Mouse (Mus musculus) kidney, embryonic 15.5 days (tissue): ENCODE results near the gene Pak2. TPM values are rescaled to one million over a fixed set of nuclear protein-coding genes. Genes with fewer than 3 reads are reported as not detected.
A peak's percentile ranks its signal among the peaks of the same experiment; 100 is the strongest.

Source experiments
- ATAC-seq: fragments of 200-750 bp; cut with Nextera tagmentation; replicated peaks from 2 replicates; pipeline ENCODE4 v1.8.0; 2017; ENCODE audit warnings: moderate TSS enrichment; ENCODE audit not compliant: low FRiP score
- H3K27ac ChIP-seq: fragments of 300-500 bp; sonication (generic); 2 replicates; pipeline ENCODE4 v1.5.1; 2015; ENCODE audit warnings: mild to moderate bottlenecking, inconsistent platforms
- H3K27me3 ChIP-seq: fragments of 300-500 bp; sonication (generic); 2 replicates; pipeline ENCODE4 v1.6.1; 2015; ENCODE audit warnings: inconsistent platforms
- H3K36me3 ChIP-seq: fragments of 300-500 bp; sonication (generic); 2 replicates; pipeline ENCODE4 v1.6.1; 2015; ENCODE audit warnings: inconsistent platforms
- H3K4me1 ChIP-seq: fragments of 300-500 bp; sonication (generic); 2 replicates; pipeline ENCODE4 v1.6.1; 2015; ENCODE audit warnings: inconsistent platforms
- H3K4me2 ChIP-seq: fragments of 300-500 bp; sonication (generic); 2 replicates; pipeline ENCODE4 v1.6.1; 2015; ENCODE audit warnings: moderate library complexity, mild to moderate bottlenecking, inconsistent platforms
- H3K4me3 ChIP-seq: fragments of 300-500 bp; sonication (generic); replicated peaks from 2 replicates; pipeline ENCODE4 v1.5.1; 2015; ENCODE audit warnings: mild to moderate bottlenecking, inconsistent platforms
- H3K9ac ChIP-seq: fragments of 300-500 bp; sonication (generic); 2 replicates; pipeline ENCODE4 v1.6.1; 2015; ENCODE audit warnings: mild to moderate bottlenecking, inconsistent platforms
- H3K9me3 ChIP-seq: fragments of 300-500 bp; sonication (generic); replicated peaks from 2 replicates; pipeline ENCODE4 v1.6.1; 2016; ENCODE audit warnings: inconsistent platforms
- WGBS: fragments of 180-500 bp; shearing (Covaris S2); methylation state at CpG from one replicate; pipeline ENCODE4 v1.1.7; 2015; ENCODE audit warnings: mixed read lengths; 5-methylcytosine and 5-hydroxymethylcytosine counted together
- polyA plus RNA-seq: library from polyadenylated mRNA; unstranded; fragments of >200 nt; fragmentation: Nextera tagmentation; extraction: Ambion mirVana; gene quantifications from 2 replicates; pipeline ENCODE4 v1.2.1, GENCODE M21; 2015

Gene Pak2
- 37.5 and 39.0 TPM in 2 replicates for polyA plus RNA-seq

GRCm38 (mm10) chr16:32078991-32079511 is at the start of gene Pak2:
TSS of gene Pak2 (minus strand) at chr16:32079342.
- peak; percentile 96 for ATAC-seq
- peaks cover 13% of the 10 kb centered on the region for H3K36me3 ChIP-seq
- peak within 1 kb of the TSS; percentile 99 for H3K9ac ChIP-seq
- peak within 1 kb of the TSS; percentile 69 for H3K4me2 ChIP-seq
- H3K4me1 ChIP-seq: peaks cover 29% of the 10 kb centered on the region
- WGBS: under 1% methylated on average over 56 of the region's 60 CpGs
- no peaks in the 10 kb centered on the region for H3K9me3 ChIP-seq
- no peaks in the 10 kb centered on the region for H3K27me3 ChIP-seq
- peak within 1 kb of the TSS; percentile 99 for H3K4me3 ChIP-seq
- peak within 1 kb of the TSS; percentile 98 for H3K27ac ChIP-seq

DNA sequence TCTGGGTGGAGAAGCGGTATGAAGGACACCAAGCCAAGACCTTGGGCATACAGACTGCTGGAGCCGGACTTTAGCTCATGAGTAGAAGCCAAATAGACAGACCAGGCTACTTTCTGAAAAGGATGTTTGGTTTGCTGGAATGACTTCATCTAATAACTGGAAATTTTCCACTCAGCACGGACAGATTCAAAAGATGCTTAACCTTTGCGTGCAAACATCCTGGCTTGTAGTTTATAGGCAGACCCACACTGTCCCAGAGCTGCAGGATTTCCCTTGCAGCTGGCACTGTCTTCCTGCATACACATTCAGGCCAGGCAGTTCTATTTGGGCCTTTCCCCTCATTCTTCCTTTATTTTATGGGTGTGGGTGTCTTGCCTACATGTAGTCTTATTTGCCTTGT is 47.9 kb upstream of the Pak2 start:
- Histone ChIP-seq H3K27ac (peak overlapping the region; percentile 65), H3K4me2 (no peak overlapping the region), H3K27me3 (no peaks in the 10 kb centered on the region), H3K4me1 (no peaks in the 10 kb centered on the region), H3K4me3 (no peak overlapping the region), H3K9me3 (no peaks in the 10 kb centered on the region), H3K9ac (no peak overlapping the region), H3K36me3 (no peaks in the 10 kb centered on the region)
- WGBS: 78% methylated on average over 4 of the region's 4 CpGs
- ATAC-seq: no peak

- H3K9ac ChIP-seq: no peak overlapping the region
- 92% methylated on average over 3 of the region's 3 CpGs for WGBS
- no peaks in the 10 kb centered on the region for H3K36me3 ChIP-seq
- no peak overlapping the region for H3K4me2 ChIP-seq
- no peaks in the 10 kb centered on the region for H3K27me3 ChIP-seq
- H3K27ac ChIP-seq: peak overlapping the region; percentile 60
- H3K4me1 ChIP-seq: no peaks in the 10 kb centered on the region
- H3K9me3 ChIP-seq: no peaks in the 10 kb centered on the region
- H3K4me3 ChIP-seq: no peak overlapping the region
- no peak for ATAC-seq
Observed at GRCm38 (mm10) chr16:32125364-32125763, 46.2 kb upstream of the Pak2 start.

- Histone ChIP-seq H3K4me1 (no peaks in the 10 kb centered on the region), H3K9me3 (no peaks in the 10 kb centered on the region), H3K27me3 (no peaks in the 10 kb centered on the region), H3K9ac (no peak overlapping the region), H3K4me3 (no peak overlapping the region), H3K27ac (peak overlapping the region; percentile 60), H3K4me2 (no peak overlapping the region), H3K36me3 (no peaks in the 10 kb centered on the region)
- WGBS: 57% methylated on average over 17 of the region's 17 CpGs
- no peak for ATAC-seq
Observed at GRCm38 (mm10) chr16:32124444-32125335, 45.5 kb upstream of the Pak2 start.

DNA sequence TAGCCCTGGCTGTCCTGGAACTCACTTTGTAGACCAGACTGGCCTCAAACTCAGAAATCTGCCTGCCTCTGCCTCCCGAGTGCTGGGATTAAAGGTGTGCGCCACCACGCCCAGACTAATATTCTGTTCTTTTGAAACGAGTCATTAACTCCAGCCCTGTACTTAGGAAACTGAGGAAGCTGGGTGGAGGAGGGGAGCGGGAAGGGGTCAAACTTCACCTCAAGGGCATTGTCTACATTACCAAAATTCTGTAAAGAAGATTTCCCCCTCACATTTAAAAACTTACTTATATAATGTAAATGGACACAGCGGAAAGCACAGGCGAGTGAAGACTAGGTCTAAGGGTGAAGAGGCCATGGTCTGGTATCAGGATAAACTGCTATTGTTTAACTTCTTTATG is 44.9 kb upstream of the Pak2 start:
- Histone ChIP-seq H3K4me2 (no peak overlapping the region), H3K27me3 (no peaks in the 10 kb centered on the region), H3K36me3 (no peaks in the 10 kb centered on the region), H3K9me3 (no peaks in the 10 kb centered on the region), H3K4me3 (no peak overlapping the region), H3K4me1 (no peaks in the 10 kb centered on the region), H3K27ac (0 out of 2 replicates have a peak overlapping the region, but pooled peaks have one; percentile 60), H3K9ac (no peak overlapping the region)
- ATAC-seq: no peak
- WGBS: 86% methylated on average over 7 of the region's 7 CpGs

- no peak for ATAC-seq
- Histone ChIP-seq H3K36me3 (no peaks in the 10 kb centered on the region), H3K9ac (no peak overlapping the region), H3K4me3 (no peak overlapping the region), H3K4me1 (peaks cover 5% of the 10 kb centered on the region), H3K27ac (no peak overlapping the region), H3K9me3 (no peaks in the 10 kb centered on the region), H3K4me2 (no peak overlapping the region), H3K27me3 (no peaks in the 10 kb centered on the region)
- 73% methylated on average over 3 of the region's 3 CpGs for WGBS
Observed at GRCm38 (mm10) chr16:32120454-32120853, 41.3 kb upstream of the Pak2 start.

DNA sequence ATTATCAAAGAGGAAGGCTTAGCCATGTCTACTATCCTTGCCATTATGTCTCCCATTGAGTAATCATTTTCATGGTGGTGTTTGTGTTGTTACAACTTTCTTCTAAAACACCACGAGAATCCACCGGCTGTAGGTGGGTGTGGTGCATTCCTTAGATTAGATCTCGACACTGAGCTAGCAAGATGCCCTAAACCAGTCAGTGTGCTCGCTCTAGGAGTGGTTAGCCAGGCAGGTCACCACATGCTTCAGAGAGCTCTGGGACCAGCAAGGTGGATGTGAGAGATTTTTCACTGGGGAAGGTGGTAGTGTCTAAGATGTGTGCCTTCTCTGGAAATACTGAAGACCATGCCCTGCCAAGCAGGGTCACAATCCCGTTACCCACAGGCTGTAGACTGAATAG is 37.0 kb upstream of the Pak2 start:
- Histone ChIP-seq H3K4me3 (no peak overlapping the region), H3K9me3 (no peaks in the 10 kb centered on the region), H3K9ac (no peak overlapping the region), H3K27ac (no peak overlapping the region), H3K27me3 (no peaks in the 10 kb centered on the region), H3K4me1 (peaks cover 9% of the 10 kb centered on the region), H3K36me3 (no peaks in the 10 kb centered on the region), H3K4me2 (no peak overlapping the region)
- no peak for ATAC-seq
- WGBS: 40% methylated on average over 5 of the region's 5 CpGs

- no peak overlapping the region for H3K4me3 ChIP-seq
- no peak overlapping the region for H3K27ac ChIP-seq
- no peak for ATAC-seq
- H3K9me3 ChIP-seq: no peaks in the 10 kb centered on the region
- H3K36me3 ChIP-seq: peaks cover 2% of the 10 kb centered on the region; the same call in 1 of the 2 replicates
- H3K4me1 ChIP-seq: peaks cover 9% of the 10 kb centered on the region
- 59% methylated on average over 6 of the region's 6 CpGs for WGBS
- H3K27me3 ChIP-seq: no peaks in the 10 kb centered on the region
- H3K4me2 ChIP-seq: peak overlapping the region; percentile 29
- no peak overlapping the region for H3K9ac ChIP-seq
Observed at GRCm38 (mm10) chr16:32115781-32116180, 36.6 kb upstream of the Pak2 start.

- no peak for ATAC-seq
- WGBS: 11% methylated on average over 15 of the region's 15 CpGs
Observed at GRCm38 (mm10) chr16:32114968-32115695, 36.0 kb upstream of the Pak2 start.

DNA sequence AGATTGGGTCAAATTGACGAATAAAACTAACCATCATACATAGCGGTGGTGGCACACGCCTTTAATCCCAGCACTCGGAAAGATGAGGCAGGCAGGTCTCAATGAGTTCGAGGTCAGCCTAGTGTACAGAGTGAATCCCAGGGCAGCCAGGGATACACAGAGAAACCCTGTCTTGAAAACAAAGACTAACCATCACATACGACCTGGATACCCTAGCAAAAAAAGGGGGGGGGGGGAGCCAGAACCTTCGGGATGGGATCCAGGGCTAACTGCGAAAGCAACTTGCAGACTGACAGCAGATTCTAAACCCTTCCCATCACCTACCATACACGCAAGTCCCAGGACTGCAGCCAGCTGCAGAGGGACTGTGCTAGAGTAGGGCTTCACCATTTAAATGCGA is 35.3 kb upstream of the Pak2 start:
- H3K4me1 ChIP-seq: peaks cover 9% of the 10 kb centered on the region

More at GRCm38 (mm10) chr16:32114968-32115695, 36.0 kb upstream of the Pak2 start:
- Histone ChIP-seq H3K4me1 (peaks cover 9% of the 10 kb centered on the region), H3K27ac (no peak overlapping the region), H3K27me3 (no peaks in the 10 kb centered on the region), H3K9ac (no peak overlapping the region), H3K4me3 (no peak overlapping the region), H3K4me2 (peak overlapping the region; percentile 29), H3K9me3 (no peaks in the 10 kb centered on the region), H3K36me3 (peaks cover 8% of the 10 kb centered on the region)

DNA sequence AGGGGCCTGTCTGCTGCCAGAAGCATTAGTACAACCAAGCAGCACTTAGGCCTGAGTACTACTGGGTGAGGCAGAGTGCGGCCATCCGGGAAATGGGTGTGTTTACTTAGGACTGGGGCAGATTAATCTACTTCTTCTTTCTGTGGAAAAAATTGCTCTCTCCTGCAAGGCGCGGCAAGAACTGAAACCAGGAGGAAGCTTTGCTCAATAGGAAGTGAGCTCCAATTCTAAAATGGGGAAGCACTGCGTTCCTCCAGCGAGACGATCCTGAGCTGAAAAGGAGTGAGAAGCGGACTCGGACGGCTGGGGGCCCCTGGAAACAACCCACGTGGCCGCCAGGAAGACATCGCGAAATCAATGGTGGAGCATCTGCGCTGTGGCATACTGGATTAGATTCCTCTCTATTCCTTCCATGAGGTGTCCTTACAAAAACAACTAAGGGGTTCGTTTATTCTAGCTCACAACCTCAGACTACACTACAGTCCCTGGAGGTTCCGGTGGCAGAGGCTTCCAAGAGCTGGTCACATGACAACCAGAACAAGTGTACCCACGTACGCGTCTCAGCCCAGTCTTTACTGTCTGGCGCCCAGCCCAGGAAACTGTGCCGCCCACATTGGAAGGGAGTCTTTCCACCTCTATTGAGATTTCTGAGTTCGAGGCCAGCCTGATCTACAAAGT is 34.5 kb upstream of the Pak2 start:
- H3K4me1 ChIP-seq: peaks cover 9% of the 10 kb centered on the region
- H3K27ac ChIP-seq: no peak overlapping the region
- no peaks in the 10 kb centered on the region for H3K9me3 ChIP-seq
- no peak overlapping the region for H3K9ac ChIP-seq
- H3K36me3 ChIP-seq: peaks cover 19% of the 10 kb centered on the region
- 67% methylated on average over 23 of the region's 23 CpGs for WGBS
- ATAC-seq: no peak
- no peaks in the 10 kb centered on the region for H3K27me3 ChIP-seq
- no peak overlapping the region for H3K4me3 ChIP-seq
- no peak overlapping the region for H3K4me2 ChIP-seq

More for the DNA sequence above, 35.3 kb upstream of the Pak2 start:
- no peaks in the 10 kb centered on the region for H3K9me3 ChIP-seq
- no peak for ATAC-seq
- no peak overlapping the region for H3K9ac ChIP-seq
- H3K36me3 ChIP-seq: peaks cover 14% of the 10 kb centered on the region
- no peak overlapping the region for H3K4me2 ChIP-seq
- no peak overlapping the region for H3K4me3 ChIP-seq
- H3K27me3 ChIP-seq: no peaks in the 10 kb centered on the region
- 92% methylated on average over 10 of the region's 10 CpGs for WGBS
- no peak overlapping the region for H3K27ac ChIP-seq
